Mouse (Mus musculus) ES-CJ7 (cell line): ENCODE results near the gene Dnlz.

Experiments used
- DNase-seq: peaks from one replicate; pipeline ENCODE4 v3.0.0; 2011; ENCODE audit warnings: low read depth, low spot score

The Dnlz gene

GRCm38 (mm10) chr2:26357484-26357883 is 5.6 kb upstream of the Dnlz start:
- peak; percentile 42 for DNase-seq

DNA sequence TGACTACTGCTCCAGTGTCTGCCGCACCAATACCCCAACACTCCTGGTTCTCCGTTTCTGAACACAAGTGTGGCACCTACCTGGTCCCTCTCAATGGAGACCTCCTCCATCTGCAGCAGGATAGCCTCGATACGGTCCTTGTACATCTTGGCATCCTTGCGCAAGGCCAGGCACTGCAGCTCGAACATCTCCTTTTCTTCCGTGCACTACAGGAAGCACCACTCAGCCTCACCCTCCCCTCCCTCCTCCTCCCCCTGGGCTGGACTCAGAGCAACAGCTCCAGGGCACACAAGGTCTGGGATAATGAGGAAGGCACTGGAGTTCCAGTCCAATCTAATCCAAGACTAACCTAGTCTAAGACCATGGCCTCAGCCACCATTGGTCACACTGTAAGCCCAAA is 4.8 kb upstream of the Dnlz start:
- DNase-seq, result no peak

DNA sequence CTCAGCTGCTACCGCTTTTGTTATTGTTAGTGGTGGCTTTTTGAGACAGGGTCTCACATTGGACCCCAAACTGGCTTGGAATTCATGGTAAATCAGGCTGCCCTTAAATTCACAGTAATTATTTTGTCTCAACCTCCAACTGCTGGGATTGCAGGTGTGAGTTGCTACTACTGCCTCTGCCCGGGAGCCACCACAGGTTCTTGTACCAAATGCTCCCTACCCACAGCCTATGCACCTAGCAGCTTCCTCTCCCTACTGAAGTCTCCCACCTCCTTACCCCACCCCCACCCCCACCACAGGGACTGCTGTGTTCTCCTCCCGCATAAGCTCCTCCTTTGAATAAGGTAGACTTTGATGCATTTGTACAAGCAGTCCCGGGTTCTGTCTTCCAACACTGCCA is 4.3 kb upstream of the Dnlz start:
- DNase-seq, result no peak

GRCm38 (mm10) chr2:26354401-26354800 is 2.5 kb upstream of the Dnlz start:
- DNase-seq, result no peak

GRCm38 (mm10) chr2:26353066-26353980 is 1.4 kb upstream of the Dnlz start:
- no peak for DNase-seq

DNA sequence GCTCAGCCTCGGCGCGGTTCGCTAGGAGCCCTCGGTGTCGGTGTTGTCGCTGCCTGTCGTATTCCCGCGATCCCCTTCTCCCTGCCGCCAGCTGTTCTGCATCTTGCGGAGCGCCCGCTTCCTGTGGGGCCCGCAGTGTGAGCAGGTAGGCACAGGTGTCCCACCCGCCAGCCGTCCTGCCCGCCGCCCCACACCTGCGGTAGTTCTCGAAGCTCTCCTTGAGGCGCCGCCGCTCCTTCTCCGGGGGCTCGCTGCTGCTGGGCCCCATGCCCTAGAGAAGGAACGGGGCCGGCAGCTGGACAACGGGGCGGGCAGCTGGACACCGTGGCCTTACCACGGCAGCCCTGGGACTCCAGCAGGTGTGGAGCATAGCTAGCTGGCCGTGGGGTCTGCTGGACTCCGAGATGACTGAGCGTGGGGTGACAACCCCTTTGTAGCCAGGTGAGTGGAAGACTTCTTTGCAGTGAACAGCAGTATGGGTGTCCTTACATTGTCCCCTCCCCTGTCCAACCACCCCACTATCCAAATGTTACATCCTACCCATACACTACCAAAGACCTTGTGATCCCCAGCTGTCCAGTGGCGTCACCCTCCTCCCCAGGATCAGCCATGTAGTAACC is 491 bp upstream of the Dnlz start:
- no peak for DNase-seq

- no peak for DNase-seq
These were observed 3.7 kb downstream of the Dnlz start for GRCm38 (mm10) chr2:26348241-26348640.

GRCm38 (mm10) chr2:26342609-26343490 is 9.1 kb downstream of the Dnlz start:
- peak; percentile 56 for DNase-seq

GRCm38 (mm10) chr2:26342044-26342443 is 9.9 kb downstream of the Dnlz start:
- no peak for DNase-seq

GRCm38 (mm10) chr2:26341510-26341981 is 10.4 kb downstream of the Dnlz start:
- DNase-seq, result no peak

GRCm38 (mm10) chr2:26339204-26339551 is 12.7 kb downstream of the Dnlz start:
- DNase-seq, result no peak

DNA sequence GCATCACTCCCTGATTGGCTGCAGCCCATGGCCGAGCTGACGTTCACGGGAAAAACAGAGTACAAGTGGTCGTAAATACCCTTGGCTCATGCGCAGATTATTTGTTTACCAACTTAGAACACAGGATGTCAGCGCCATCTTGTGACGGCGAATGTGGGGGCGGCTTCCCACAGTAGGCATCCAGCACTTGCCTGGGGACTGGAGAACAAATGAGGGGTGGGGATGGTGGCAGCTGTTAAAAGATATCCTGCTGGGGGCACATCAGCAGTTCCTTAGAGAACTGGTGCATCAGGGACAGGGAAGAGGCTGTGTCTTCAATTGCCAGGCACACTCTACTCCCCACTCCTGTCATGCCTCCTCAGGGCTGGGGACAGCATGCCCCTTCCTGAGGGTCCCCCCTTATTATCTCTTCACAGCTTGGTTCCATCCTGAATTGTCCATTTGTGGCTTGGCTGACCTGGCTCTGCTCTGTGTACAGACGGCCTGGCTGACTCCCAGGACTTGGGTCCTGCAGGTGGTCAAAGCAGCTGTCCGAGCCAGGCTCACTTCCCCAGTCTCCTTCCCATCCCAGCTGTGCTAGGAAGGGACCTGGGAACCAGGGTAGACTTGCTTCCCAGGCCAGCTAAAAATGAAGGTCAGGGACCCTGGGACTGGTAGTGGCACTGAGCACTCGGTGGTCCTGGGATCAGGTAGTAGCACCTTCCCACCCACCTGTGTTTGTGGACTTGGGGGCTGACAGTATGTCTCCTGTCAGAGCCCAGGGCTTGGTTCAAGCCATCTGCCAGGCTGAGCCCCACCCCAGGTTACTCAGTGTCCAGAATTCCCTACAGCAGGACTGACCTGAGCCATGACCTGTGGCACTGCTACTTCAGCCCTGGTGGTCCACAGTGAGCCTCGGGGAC is 13.4 kb downstream of the Dnlz start:
- no peak for DNase-seq

DNA sequence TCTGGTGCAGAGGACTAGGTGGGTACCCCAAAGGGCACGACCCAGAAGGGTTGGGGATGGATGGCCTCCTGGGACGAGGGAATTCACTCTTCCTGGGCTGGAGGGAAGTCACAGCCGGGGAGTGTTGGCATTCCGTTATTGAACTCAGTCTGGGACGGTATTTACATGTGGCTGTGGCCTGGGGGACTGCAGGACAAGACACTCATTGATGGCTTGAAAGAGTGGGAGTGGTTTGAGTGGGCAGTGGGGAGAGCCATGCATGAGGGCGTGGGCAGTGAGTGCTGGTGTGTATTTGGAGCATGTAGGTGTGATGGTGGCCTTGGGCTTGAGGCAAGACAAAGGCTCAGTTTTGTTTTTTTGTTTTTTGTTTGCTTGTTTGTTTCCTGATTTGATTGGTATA is 21.2 kb downstream of the Dnlz start:
- DNase-seq, result no peak

DNA sequence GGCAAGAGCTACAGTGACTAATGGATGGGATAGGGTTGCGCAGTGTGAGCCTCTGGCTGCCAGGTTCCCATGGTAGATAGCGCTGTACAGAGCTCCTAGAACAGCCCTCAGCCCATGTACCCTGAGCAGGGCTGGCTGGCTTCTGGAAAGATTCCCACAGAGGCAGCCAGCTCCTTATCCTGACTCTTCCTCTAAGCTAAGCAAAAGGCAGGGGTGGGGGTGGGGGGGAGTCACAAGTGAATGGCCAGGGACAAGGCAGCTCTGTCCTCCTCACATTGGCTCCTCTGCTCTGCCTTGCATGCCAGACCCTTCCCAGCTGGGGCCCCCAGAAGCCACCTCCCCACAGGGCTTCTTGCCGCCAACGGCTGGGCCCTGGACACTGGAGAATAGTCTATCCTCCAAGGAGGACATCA is 21.8 kb downstream of the Dnlz start:
- DNase-seq, result no peak

DNA sequence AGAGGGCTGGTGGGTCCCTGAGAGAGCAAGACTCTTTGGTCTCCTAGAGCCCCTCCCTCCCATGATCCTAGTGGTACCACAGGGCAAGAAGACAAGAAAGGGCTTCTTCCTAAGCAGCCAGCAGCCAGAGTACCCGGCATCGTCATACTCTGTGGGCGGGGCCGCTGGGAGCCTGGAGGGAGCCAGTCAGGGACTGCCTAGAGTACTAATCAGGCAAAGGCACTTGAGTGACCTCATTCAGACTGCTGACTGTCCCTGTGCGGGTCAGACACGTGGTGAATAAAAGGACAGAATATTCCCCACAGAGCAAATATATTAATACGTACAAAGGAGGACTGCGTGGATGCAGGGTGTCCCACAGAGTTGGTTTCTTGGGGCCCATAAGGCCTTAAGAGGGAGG is 22.5 kb downstream of the Dnlz start:
- DNase-seq, result peak; percentile 32

- peak; percentile 42 for DNase-seq
These were observed 24.1 kb downstream of the Dnlz start for GRCm38 (mm10) chr2:26327852-26328251.

GRCm38 (mm10) chr2:26325386-26326181 is 26.3 kb downstream of the Dnlz start:
- DNase-seq, result peak; percentile 82

- peak; percentile 53 for DNase-seq
These were observed 27.0 kb downstream of the Dnlz start for GRCm38 (mm10) chr2:26324917-26325316.

DNA sequence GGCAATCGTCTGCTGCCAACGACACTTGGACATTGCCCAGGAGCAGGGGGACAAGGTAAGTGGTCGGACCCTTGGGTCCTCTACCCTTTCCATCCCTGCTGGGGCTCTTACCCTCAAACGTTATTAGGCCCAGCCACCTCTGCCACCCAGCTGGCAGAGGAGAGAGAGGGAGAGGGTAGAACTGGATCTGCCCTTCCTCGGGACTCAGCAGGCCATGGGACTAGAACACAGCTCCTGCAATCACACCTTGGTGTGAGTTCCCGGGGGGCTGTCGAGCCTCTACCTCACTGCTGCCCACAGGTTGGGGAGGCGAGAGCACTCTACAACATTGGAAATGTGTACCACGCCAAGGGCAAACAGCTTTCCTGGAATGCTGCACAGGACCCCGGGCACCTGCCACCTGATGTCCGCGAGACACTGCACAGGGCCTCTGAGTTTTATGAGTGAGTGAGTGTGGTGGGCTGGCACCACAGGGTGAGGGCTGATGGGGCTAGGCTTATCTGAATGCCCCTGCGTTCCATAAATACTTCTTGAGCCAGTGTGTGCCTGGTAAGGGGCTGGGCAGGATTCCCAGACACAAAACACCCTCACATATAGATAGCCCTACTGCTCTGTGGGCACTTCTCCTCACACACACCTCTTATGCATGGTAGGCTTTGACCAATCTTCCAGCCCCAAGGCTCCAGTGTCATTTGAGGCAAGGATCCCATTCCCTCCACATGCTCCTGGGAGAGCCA is 28.2 kb downstream of the Dnlz start:
- no peak for DNase-seq
